Mouse (Mus musculus) CH12.LX (cell line): Measurements from ENCODE around the gene Lrrc8c. TPM values are rescaled to one million over a fixed set of nuclear protein-coding genes. Genes with fewer than 3 reads are reported as not detected.
A peak's percentile ranks its signal among the peaks of the same experiment; 100 is the strongest.

Experiments used
- DNase-seq: peaks from one replicate; pipeline ENCODE4 v3.0.0-alpha.2; 2013; ENCODE audit errors: extremely low read depth
- H3K27ac ChIP-seq: 2 replicates; pipeline ENCODE4 v1.5.1; 2012; ENCODE audit warnings: low read depth, mild to moderate bottlenecking, control low read depth, moderate library complexity; ENCODE audit not compliant: insufficient read depth
- H3K27me3 ChIP-seq: replicated peaks from 2 replicates; pipeline ENCODE3; 2012; ENCODE audit warnings: inconsistent platforms
- H3K36me3 ChIP-seq, 2 experiments: replicated peaks in 1 of 2; 2 replicates each; pipeline versions ENCODE3 to v1.6.1; 2012; ENCODE audit warnings: inconsistent platforms in 1 of 2, low read length in 1 of 2, mild to moderate bottlenecking in 1 of 2, mixed read lengths in 1 of 2, moderate library complexity in 1 of 2; ENCODE audit not compliant: control insufficient read depth in 1 of 2, insufficient read depth in 1 of 2
- H3K4me1 ChIP-seq, 2 experiments: 2 replicates each; pipeline ENCODE4 v1.6.1; 2012; ENCODE audit warnings: inconsistent platforms in 1 of 2, moderate library complexity in 1 of 2; ENCODE audit not compliant: insufficient read depth in 2 of 2, control insufficient read depth in 1 of 2
- H3K4me2 ChIP-seq: 2 replicates; pipeline ENCODE4 v1.6.1; 2012; ENCODE audit warnings: low read depth, mild to moderate bottlenecking, control low read depth; ENCODE audit not compliant: poor library complexity, insufficient read depth, severe bottlenecking
- H3K4me3 ChIP-seq, 3 experiments: fragments of 150-350 bp in 1 of 3; sonication (generic) in 1 of 3; replicated peaks in 1 of 3; 2 replicates each; pipeline versions ENCODE3 to v1.5.1; 2011 to 2012; ENCODE audit warnings: low read depth in 2 of 3, low read length in 2 of 3, mild to moderate bottlenecking in 2 of 3, moderate library complexity in 2 of 3, control low read depth in 1 of 3, improper control_type of control experiment in 1 of 3, inconsistent platforms in 1 of 3, mixed read lengths in 1 of 3; ENCODE audit not compliant: poor library complexity in 1 of 3
- H3K79me2 ChIP-seq: replicated peaks from 2 replicates; pipeline ENCODE4 v1.6.1; 2012; ENCODE audit warnings: mild to moderate bottlenecking, moderate library complexity; ENCODE audit not compliant: control insufficient read depth, poor library complexity, insufficient read depth, severe bottlenecking; ENCODE audit errors: extremely low read depth
- H3K9ac ChIP-seq: 2 replicates; pipeline ENCODE4 v1.6.1; 2012; ENCODE audit warnings: low read depth, mild to moderate bottlenecking, control low read depth, moderate library complexity; ENCODE audit not compliant: insufficient read depth
- H3K9me3 ChIP-seq: replicated peaks from 2 replicates; pipeline ENCODE3; 2012; ENCODE audit warnings: low read length, inconsistent platforms, mixed read lengths
- BHLHE40 ChIP-seq: IDR thresholded peaks from 2 replicates; pipeline ENCODE4 v1.6.1; 2011; ENCODE audit warnings: mild to moderate bottlenecking, low read depth, low read length, improper control_type of control experiment
- CHD2 ChIP-seq: IDR thresholded peaks from 2 replicates; pipeline ENCODE4 v1.6.1; 2011; ENCODE audit warnings: low read length, improper control_type of control experiment
- CTCF ChIP-seq, 2 experiments: IDR thresholded peaks in 1 of 2; conservative IDR thresholded peaks in 1 of 2; 2 replicates each; pipeline ENCODE4 v1.5.1; 2011 to 2012; ENCODE audit warnings: low read depth in 2 of 2, low read length in 2 of 2, improper control_type of control experiment in 1 of 2, inconsistent platforms in 1 of 2, mild to moderate bottlenecking in 1 of 2, moderate library complexity in 1 of 2
- E2F4 ChIP-seq: IDR thresholded peaks from 2 replicates; pipeline ENCODE4 v1.6.1; 2011; ENCODE audit warnings: low read depth, low read length, improper control_type of control experiment; ENCODE audit not compliant: insufficient replicate concordance
- ETS1 ChIP-seq: conservative IDR thresholded peaks from 2 replicates; pipeline ENCODE4 v1.6.1; 2012; ENCODE audit warnings: low read depth, mild to moderate bottlenecking, inconsistent platforms, low read length, improper control_type of control experiment, moderate library complexity
- GABPA ChIP-seq: IDR thresholded peaks from 2 replicates; pipeline ENCODE4 v1.6.1; 2012; ENCODE audit warnings: low read depth, low read length, improper control_type of control experiment, inconsistent platforms; ENCODE audit not compliant: insufficient replicate concordance
- IRF4 ChIP-seq: IDR thresholded peaks from 2 replicates; pipeline ENCODE4 v1.6.1; 2014; ENCODE audit warnings: low read depth, mild to moderate bottlenecking, inconsistent platforms, low read length, improper control_type of control experiment
- JUN ChIP-seq: IDR thresholded peaks from 2 replicates; pipeline ENCODE4 v1.6.1; 2011; ENCODE audit warnings: low read depth, mild to moderate bottlenecking, low read length, improper control_type of control experiment, moderate library complexity; ENCODE audit not compliant: insufficient read depth
- JUND ChIP-seq: conservative IDR thresholded peaks from 2 replicates; pipeline ENCODE4 v1.6.1; 2011; ENCODE audit warnings: low read depth, low read length, improper control_type of control experiment
- MAX ChIP-seq: IDR thresholded peaks from 2 replicates; pipeline ENCODE4 v1.6.1; 2011; ENCODE audit warnings: low read length, improper control_type of control experiment
- MAZ ChIP-seq: IDR thresholded peaks from 2 replicates; pipeline ENCODE4 v1.6.1; 2012; ENCODE audit warnings: low read depth, mild to moderate bottlenecking, inconsistent platforms, low read length, improper control_type of control experiment, moderate library complexity
- MEF2A ChIP-seq: IDR thresholded peaks from 2 replicates; pipeline ENCODE4 v1.6.1; 2014; ENCODE audit warnings: low read depth, mild to moderate bottlenecking, inconsistent platforms, low read length, improper control_type of control experiment, borderline replicate concordance
- PAX5 ChIP-seq: IDR thresholded peaks from 2 replicates; pipeline ENCODE4 v1.6.1; 2012; ENCODE audit warnings: low read length, inconsistent platforms, mixed read lengths
- POLR2AphosphoS2 ChIP-seq: IDR thresholded peaks from 2 replicates; pipeline ENCODE4 v1.6.1; 2011; ENCODE audit warnings: low read depth, low read length, improper control_type of control experiment
- RCOR1 ChIP-seq: conservative IDR thresholded peaks from 2 replicates; pipeline ENCODE4 v1.6.1; 2012; ENCODE audit warnings: low read depth, mild to moderate bottlenecking, inconsistent platforms, low read length, improper control_type of control experiment
- SIN3A ChIP-seq: IDR thresholded peaks from 2 replicates; pipeline ENCODE4 v1.6.1; 2012; ENCODE audit warnings: low read length, improper control_type of control experiment, inconsistent platforms
- TBP ChIP-seq: conservative IDR thresholded peaks from 2 replicates; pipeline ENCODE4 v1.6.1; 2011; ENCODE audit warnings: low read depth, low read length, improper control_type of control experiment
- TCF12 ChIP-seq: IDR thresholded peaks from 2 replicates; pipeline ENCODE4 v1.6.1; 2014; ENCODE audit warnings: low read depth, mild to moderate bottlenecking, inconsistent platforms, low read length, improper control_type of control experiment
- USF1 ChIP-seq: IDR thresholded peaks from 2 replicates; pipeline ENCODE4 v1.6.1; 2014; ENCODE audit warnings: low read depth, mild to moderate bottlenecking, inconsistent platforms, low read length, improper control_type of control experiment
- ZC3H11A ChIP-seq: IDR thresholded peaks from 2 replicates; pipeline ENCODE4 v1.6.1; 2012; ENCODE audit warnings: low read depth, mild to moderate bottlenecking, inconsistent platforms, low read length, improper control_type of control experiment
- ZMIZ1 ChIP-seq: IDR thresholded peaks from 2 replicates; pipeline ENCODE4 v1.6.1; 2012; ENCODE audit warnings: low read depth, mild to moderate bottlenecking, inconsistent platforms, low read length, improper control_type of control experiment
- dilution Hi-C: fragments of 300-500 bp; cut with MboI; formaldehyde crosslinking; loops from 2 replicates; pipeline ENCODE4 v1.14.3; 2020; ENCODE audit warnings: low sequenced_read_pairs; ENCODE audit not compliant: extremely low pct_unique_long_range_greater_than_20kb, extremely low pct_ligation_motif_present
- in situ Hi-C: fragments of 300-500 bp; cut with MboI; formaldehyde crosslinking; loops from 3 replicates; pipeline ENCODE4 v1.14.3; 2019; ENCODE audit warnings: low sequenced_read_pairs, low pct_ligation_motif_present, low pct_unique_long_range_greater_than_20kb, mixed read lengths
- polyA plus RNA-seq: library from polyadenylated mRNA; unstranded; fragments of >175 nt; gene quantifications from 2 replicates; pipeline ENCODE4 v1.2.1, GENCODE M21; 2012; ENCODE audit warnings: low read depth; ENCODE audit not compliant: insufficient read length
- total RNA-seq, 2 experiments: library from RNA; depleted of rRNA; stranded (reverse); fragments of 300-350 nt in 1 of 2; fragments of >200 nt in 1 of 2; gene quantifications; 2 replicates each; pipeline ENCODE4 v1.2.3; 2012 to 2014

Gene Lrrc8c
- total and polyA plus RNA-seq, 3 experiments = 3.3 to 10.3 (median 5.9) TPM

GRCm38 (mm10) chr5:105518626-105519095 is 527 bp upstream of the Lrrc8c start:
- no peaks in the 10 kb centered on the region for H3K9me3 ChIP-seq
- in situ Hi-C loops = no loop called here
- peaks cover 12 to 53% of the 10 kb centered on the region in 2 experiments for H3K4me1 ChIP-seq
- peaks cover 2% of the 10 kb centered on the region for H3K27me3 ChIP-seq
- no peaks in the 10 kb centered on the region for H3K79me2 ChIP-seq
- peak overlapping the region; percentile 52 to 86 (median 85) for H3K4me3 ChIP-seq
- TF ChIP-seq MEF2A = peak; percentile 71; the same call in 1 of the 2 replicates
- no peak for TF ChIP-seq PAX5
- H3K9ac ChIP-seq = peak overlapping the region; percentile 39
- dilution Hi-C loops = no loop called here
- H3K27ac ChIP-seq = no peak overlapping the region
- H3K36me3 ChIP-seq = peaks cover 0 to 14% of the 10 kb centered on the region in 2 experiments
- peak; percentile 31 for DNase-seq
- H3K4me2 ChIP-seq = peak overlapping the region; percentile 71

- TF ChIP-seq TBP (no peak), SIN3A (0 out of 2 replicates have a peak, but pooled peaks have one; percentile 19)
- Histone ChIP-seq H3K36me3 (peaks cover 0 to 26% of the 10 kb centered on the region in 2 experiments), H3K4me2 (peak overlapping the region; percentile 100), H3K4me3 (peak overlapping the region; percentile 70 to 86 (median 85)), H3K27ac (no peak overlapping the region), H3K9ac (peak overlapping the region; percentile 85), H3K79me2 (no peaks in the 10 kb centered on the region; the same call in 1 of the 2 replicates), H3K4me1 (peaks cover 8 to 53% of the 10 kb centered on the region in 2 experiments), H3K27me3 (peaks cover 2% of the 10 kb centered on the region), H3K9me3 (no peaks in the 10 kb centered on the region)
- in situ Hi-C loops = loop anchor here (10.0 kb wide), 1 partner anchor 55 kb away; no protein-coding TSS in a partner anchor
- dilution Hi-C loops = no loop called here
- no peak for DNase-seq
These were observed 750 bp downstream of the Lrrc8c start for GRCm38 (mm10) chr5:105519976-105520300.

- no peak overlapping the region for H3K27ac ChIP-seq
- H3K36me3 ChIP-seq = peaks cover 0 to 31% of the 10 kb centered on the region in 2 experiments
- H3K79me2 ChIP-seq = no peaks in the 10 kb centered on the region; the same call in 1 of the 2 replicates
- TF ChIP-seq POLR2AphosphoS2 (no peak), JUND (no peak), USF1 (no peak), TCF12 (no peak), CTCF (conservative IDR thresholded peaks at IDR 0.05 in 1 of 2, IDR thresholded peaks at IDR 0.05 in 1 of 2; ENCODE audit: low read depth in 2 of 2, low read length in 2 of 2) (no peak), CHD2 (no peak), TBP (no peak), RCOR1 (no peak), MEF2A (no peak), E2F4 (no peak), BHLHE40 (no peak), ZMIZ1 (no peak), GABPA (no peak), MAX (no peak), SIN3A (no peak), ZC3H11A (no peak), JUN (no peak), ETS1 (no peak), IRF4 (no peak), MAZ (no peak)
- no peak for DNase-seq
- dilution Hi-C loops = no loop called here
- peaks cover 2% of the 10 kb centered on the region for H3K27me3 ChIP-seq
- H3K4me3 ChIP-seq = peak overlapping the region; percentile 8 to 86 (median 70)
- peak overlapping the region; percentile 85 for H3K9ac ChIP-seq
- H3K4me1 ChIP-seq = peaks cover 6 to 53% of the 10 kb centered on the region in 2 experiments
- H3K4me2 ChIP-seq = peak overlapping the region; percentile 100
- in situ Hi-C loops = loop anchor here (10.0 kb wide), 1 partner anchor 54 kb away; no protein-coding TSS in a partner anchor
- H3K9me3 ChIP-seq = no peaks in the 10 kb centered on the region
These were observed 1.3 kb downstream of the Lrrc8c start for GRCm38 (mm10) chr5:105520442-105520965.
